Mouse (Mus musculus) lung, embryonic 16.5 days (tissue): ENCODE measurements around the gene Ankrd44. TPM values are rescaled to one million over a fixed set of nuclear protein-coding genes. Genes with fewer than 3 reads are reported as not detected.
A peak's percentile ranks its signal among the peaks of the same experiment; 100 is the strongest.

ENCODE experiments used
- ATAC-seq: fragments of 200-750 bp; cut with Nextera tagmentation; 2 replicates; pipeline ENCODE4 v1.8.0; 2017; ENCODE audit warnings: low read depth, mild to moderate bottlenecking, moderate library complexity
- H3K27ac ChIP-seq: fragments of 300-500 bp; sonication (generic); 2 replicates; pipeline ENCODE4 v1.5.1; 2014; ENCODE audit warnings: mild to moderate bottlenecking, control low read depth, low read length
- H3K27me3 ChIP-seq: fragments of 300-500 bp; sonication (generic); 2 replicates; pipeline ENCODE4 v1.6.1; 2014; ENCODE audit warnings: low read depth, low read length, mixed read lengths; ENCODE audit not compliant: control insufficient read depth, insufficient read depth
- H3K36me3 ChIP-seq: fragments of 300-500 bp; sonication (generic); 2 replicates; pipeline ENCODE4 v1.6.1; 2014; ENCODE audit warnings: low read length; ENCODE audit not compliant: control insufficient read depth, insufficient read depth
- H3K4me1 ChIP-seq: fragments of 300-500 bp; sonication (generic); replicated peaks from 2 replicates; pipeline ENCODE4 v1.6.1; 2014; ENCODE audit warnings: low read length, mixed read lengths; ENCODE audit not compliant: control insufficient read depth, insufficient read depth
- H3K4me2 ChIP-seq: fragments of 300-500 bp; sonication (generic); 2 replicates; pipeline ENCODE4 v1.6.1; 2014; ENCODE audit warnings: low read depth, low read length, control low read depth
- H3K4me3 ChIP-seq: fragments of 300-500 bp; sonication (generic); 2 replicates; pipeline ENCODE4 v1.5.1; 2014; ENCODE audit warnings: mild to moderate bottlenecking, low read length, control low read depth
- H3K9ac ChIP-seq: fragments of 300-500 bp; sonication (generic); 2 replicates; pipeline ENCODE4 v1.6.1; 2014; ENCODE audit warnings: low read length, control low read depth
- H3K9me3 ChIP-seq: fragments of 300-500 bp; sonication (generic); 2 replicates; pipeline ENCODE4 v1.6.1; 2016; ENCODE audit warnings: low read length; ENCODE audit not compliant: control insufficient read depth
- WGBS: fragments of 180-500 bp; shearing (Covaris S2); extraction: QIAGEN DNeasy Blood & Tissue Kit; methylation state at CpG from one replicate; pipeline ENCODE4 v1.1.7; 2014; 5-methylcytosine and 5-hydroxymethylcytosine counted together
- polyA plus RNA-seq: library from polyadenylated mRNA; unstranded; fragments of >200 nt; fragmentation: Nextera tagmentation; extraction: Ambion mirVana; gene quantifications from 2 replicates; pipeline ENCODE4 v1.2.1, GENCODE M21; 2015

Ankrd44 gene
- polyA plus RNA-seq, 1 experiment from 2014 or later = 19.5 TPM

GRCm38 (mm10) chr1:54710550-54710949 lies 215.6 kb downstream of the Ankrd44 start:
- Histone ChIP-seq H3K9ac (no peak overlapping the region), H3K27ac (peak overlapping the region; percentile 66)
- peak; percentile 87 for ATAC-seq

GRCm38 (mm10) chr1:54707888-54708565 lies 218.2 kb downstream of the Ankrd44 start:
- Histone ChIP-seq H3K4me3 (no peak overlapping the region), H3K4me2 (no peak overlapping the region), H3K36me3 (peaks cover 2% of the 10 kb centered on the region; the same call in 1 of the 2 replicates), H3K27me3 (no peaks in the 10 kb centered on the region), H3K4me1 (peaks cover 11% of the 10 kb centered on the region; the same call in 1 of the 2 replicates), H3K27ac (no peak overlapping the region), H3K9ac (no peak overlapping the region), H3K9me3 (no peaks in the 10 kb centered on the region)
- ATAC-seq = no peak
- 89% methylated on average over 8 of the region's 8 CpGs for WGBS

More at GRCm38 (mm10) chr1:54710550-54710949, 215.6 kb downstream of the Ankrd44 start:
- no peak overlapping the region for H3K4me2 ChIP-seq
- peaks cover 22% of the 10 kb centered on the region for H3K4me1 ChIP-seq
- no peaks in the 10 kb centered on the region for H3K9me3 ChIP-seq
- peaks cover 2% of the 10 kb centered on the region; the same call in 1 of the 2 replicates for H3K36me3 ChIP-seq
- WGBS = 20% methylated on average over 1 of the region's 1 CpGs
- H3K27me3 ChIP-seq = no peaks in the 10 kb centered on the region
- no peak overlapping the region for H3K4me3 ChIP-seq

DNA sequence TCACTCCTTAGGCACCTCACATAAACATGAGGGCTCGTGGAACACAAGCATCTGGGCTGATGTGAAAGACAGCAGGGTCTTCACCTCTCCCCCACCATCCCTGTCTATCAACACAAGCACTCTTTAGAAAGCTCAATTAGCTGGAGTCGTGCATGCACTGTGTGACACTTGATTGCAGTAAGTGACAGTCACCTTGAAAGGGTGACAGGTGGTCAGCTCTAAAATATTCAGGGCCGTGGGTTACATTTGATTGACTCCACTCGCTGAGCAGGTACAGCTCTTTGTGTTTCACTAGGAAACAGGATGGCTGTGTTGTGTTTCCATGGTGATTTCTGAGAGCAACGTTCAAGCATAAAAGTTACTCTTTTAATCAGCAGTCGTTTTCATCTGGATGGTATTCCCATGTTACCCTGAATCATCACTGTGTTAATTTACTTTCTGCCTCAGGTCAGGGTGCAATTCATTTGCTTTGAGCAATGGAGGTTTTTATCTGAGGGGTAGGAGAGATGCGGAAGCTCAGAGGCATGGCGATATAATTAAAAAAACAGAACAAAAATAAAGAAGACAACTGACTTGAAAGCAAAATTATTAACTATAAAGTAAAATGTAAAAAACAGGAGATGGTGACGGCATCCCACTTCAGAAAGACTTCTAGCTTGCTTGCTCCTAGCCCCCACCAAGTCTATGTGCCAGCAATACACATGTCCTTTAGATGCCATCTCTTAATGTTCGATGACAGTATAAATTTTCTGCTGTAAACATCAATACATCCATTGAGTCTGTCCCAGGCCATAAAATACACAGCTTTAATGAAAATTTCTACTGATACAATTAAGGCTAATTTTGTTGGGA lies 218.9 kb downstream of the Ankrd44 start:
- H3K4me1 ChIP-seq = peaks cover 11% of the 10 kb centered on the region; the same call in 1 of the 2 replicates
- H3K4me2 ChIP-seq = no peak overlapping the region
- H3K27me3 ChIP-seq = no peaks in the 10 kb centered on the region
- no peak for ATAC-seq
- H3K9me3 ChIP-seq = no peaks in the 10 kb centered on the region
- no peak overlapping the region for H3K27ac ChIP-seq
- 66% methylated on average over 10 of the region's 10 CpGs for WGBS
- H3K9ac ChIP-seq = no peak overlapping the region
- H3K36me3 ChIP-seq = peaks cover 2% of the 10 kb centered on the region; the same call in 1 of the 2 replicates
- no peak overlapping the region for H3K4me3 ChIP-seq

- H3K27me3 ChIP-seq = no peaks in the 10 kb centered on the region
- no peak overlapping the region for H3K9ac ChIP-seq
- ATAC-seq = no peak
- H3K36me3 ChIP-seq = no peaks in the 10 kb centered on the region
- no peaks in the 10 kb centered on the region for H3K9me3 ChIP-seq
- no peak overlapping the region for H3K27ac ChIP-seq
- WGBS = 26% methylated on average over 3 of the region's 3 CpGs
- H3K4me2 ChIP-seq = no peak overlapping the region
- peaks cover 11% of the 10 kb centered on the region; the same call in 1 of the 2 replicates for H3K4me1 ChIP-seq
- no peak overlapping the region for H3K4me3 ChIP-seq
Observed at GRCm38 (mm10) chr1:54706621-54707020, 219.6 kb downstream of the Ankrd44 start.

DNA sequence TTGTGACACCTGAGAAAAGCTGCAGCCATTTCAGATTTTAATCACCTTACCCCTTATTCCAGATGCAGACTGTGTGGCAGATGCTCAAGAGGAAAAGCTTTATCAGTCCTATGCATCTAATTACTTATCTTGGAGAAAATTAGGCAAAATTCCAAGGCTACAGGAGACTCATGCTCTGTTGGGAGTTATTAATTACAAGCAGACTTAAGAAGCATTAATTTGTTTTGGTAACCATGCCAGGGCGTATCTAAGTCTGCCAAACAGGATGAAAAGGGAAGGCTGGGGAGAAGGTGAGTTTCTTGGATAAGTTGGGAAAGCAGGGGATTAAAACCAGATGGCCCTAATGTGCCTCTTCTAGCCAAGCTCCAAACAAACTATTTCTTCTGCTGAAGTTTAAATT lies 222.7 kb downstream of the Ankrd44 start:
- Histone ChIP-seq H3K27ac (no peak overlapping the region; the same call in 1 of the 2 replicates), H3K9me3 (no peaks in the 10 kb centered on the region), H3K4me3 (no peak overlapping the region), H3K9ac (no peak overlapping the region), H3K36me3 (no peaks in the 10 kb centered on the region), H3K4me2 (no peak overlapping the region), H3K27me3 (no peaks in the 10 kb centered on the region), H3K4me1 (0 out of 2 replicates have a peak, but pooled peaks cover 2% of the 10 kb centered on the region)
- 0 out of 2 replicates have a peak, but pooled peaks have one; percentile 20 for ATAC-seq
- WGBS = 47% methylated on average over 1 of the region's 1 CpGs

DNA sequence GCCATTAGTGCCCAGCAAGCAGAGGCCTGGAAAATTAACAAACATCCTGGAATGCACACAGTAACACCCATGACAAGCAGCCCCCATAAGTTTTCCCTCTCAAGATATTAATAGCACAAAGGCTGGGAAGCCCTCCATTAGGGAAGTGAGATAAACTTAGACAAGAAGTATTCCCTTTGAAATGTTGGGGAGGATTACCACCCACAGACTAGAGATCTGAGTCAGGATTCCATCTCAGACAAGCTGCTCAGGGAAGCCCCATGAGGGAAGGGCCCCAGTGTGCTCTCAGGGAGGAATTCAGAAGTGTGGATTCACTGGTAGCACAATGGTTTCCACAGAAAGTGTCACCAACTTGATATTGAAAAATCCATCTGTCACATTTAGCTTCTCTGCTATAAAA lies 223.3 kb downstream of the Ankrd44 start:
- no peak overlapping the region for H3K4me2 ChIP-seq
- no peak overlapping the region for H3K4me3 ChIP-seq
- no peaks in the 10 kb centered on the region for H3K27me3 ChIP-seq
- no peaks in the 10 kb centered on the region for H3K36me3 ChIP-seq
- H3K27ac ChIP-seq = no peak overlapping the region; the same call in 1 of the 2 replicates
- H3K4me1 ChIP-seq = 0 out of 2 replicates have a peak, but pooled peaks cover 2% of the 10 kb centered on the region
- H3K9me3 ChIP-seq = no peaks in the 10 kb centered on the region
- no peak overlapping the region for H3K9ac ChIP-seq
- ATAC-seq = peak; percentile 65

DNA sequence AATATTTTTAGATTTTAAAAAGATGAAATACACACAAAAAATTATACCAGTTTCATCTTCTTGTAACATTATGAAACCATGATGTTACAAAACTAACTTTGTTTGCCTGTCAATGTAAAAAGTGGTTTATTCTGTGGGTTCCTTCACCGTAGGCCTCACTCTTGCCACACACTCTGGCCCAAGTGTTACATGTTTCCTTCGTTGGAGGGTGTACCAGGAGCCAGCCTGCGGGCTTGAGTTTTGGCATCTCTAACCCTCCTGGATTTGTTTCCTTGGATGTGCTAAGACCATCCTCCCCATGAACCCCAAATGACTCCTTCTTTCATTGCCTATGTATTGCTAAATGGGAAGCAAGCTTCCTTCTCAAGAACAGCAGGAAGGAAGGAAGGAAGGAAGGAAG lies 230.8 kb downstream of the Ankrd44 start:
- H3K27ac ChIP-seq = no peak overlapping the region
- H3K27me3 ChIP-seq = no peaks in the 10 kb centered on the region
- H3K9me3 ChIP-seq = no peaks in the 10 kb centered on the region
- peaks cover 7% of the 10 kb centered on the region for H3K4me1 ChIP-seq
- 69% methylated on average over 3 of the region's 3 CpGs for WGBS
- H3K4me3 ChIP-seq = no peak overlapping the region
- no peaks in the 10 kb centered on the region for H3K36me3 ChIP-seq
- ATAC-seq = no peak
- H3K4me2 ChIP-seq = no peak overlapping the region
- H3K9ac ChIP-seq = no peak overlapping the region

GRCm38 (mm10) chr1:54691824-54692223 lies 234.4 kb downstream of the Ankrd44 start:
- Histone ChIP-seq H3K4me1 (peaks cover 9% of the 10 kb centered on the region), H3K36me3 (no peaks in the 10 kb centered on the region), H3K9me3 (no peaks in the 10 kb centered on the region), H3K27ac (peak overlapping the region; percentile 75), H3K9ac (no peak overlapping the region), H3K27me3 (no peaks in the 10 kb centered on the region), H3K4me2 (no peak overlapping the region), H3K4me3 (no peak overlapping the region)
- ATAC-seq = no peak
